Mouse (Mus musculus) adrenal gland, postnatal 36 days (tissue): ENCODE data around the gene Slc9c1. TPM values are rescaled to one million over a fixed set of nuclear protein-coding genes. Genes with fewer than 3 reads are reported as not detected.
A peak's percentile ranks its signal among the peaks of the same experiment; 100 is the strongest.

Experiments used
- DNase-seq, 2 experiments: peaks; one replicate each; pipeline ENCODE4 v3.0.0; 2021; ENCODE audit warnings: mixed read lengths in 1 of 2
- total RNA-seq, 2 experiments: library from RNA; stranded (reverse); gene quantifications; 2 replicates each; pipeline ENCODE4 v1.2.3; 2021

Gene Slc9c1
- total RNA-seq, 2 experiments from 2014 or later, result not detected

- DNase-seq, result no peak
These were observed 90.2 kb downstream of the Slc9c1 start for GRCm38 (mm10) chr16:45625342-45625741.

GRCm38 (mm10) chr16:45629497-45630105 is 94.5 kb downstream of the Slc9c1 start:
- DNase-seq, result no peak

DNA sequence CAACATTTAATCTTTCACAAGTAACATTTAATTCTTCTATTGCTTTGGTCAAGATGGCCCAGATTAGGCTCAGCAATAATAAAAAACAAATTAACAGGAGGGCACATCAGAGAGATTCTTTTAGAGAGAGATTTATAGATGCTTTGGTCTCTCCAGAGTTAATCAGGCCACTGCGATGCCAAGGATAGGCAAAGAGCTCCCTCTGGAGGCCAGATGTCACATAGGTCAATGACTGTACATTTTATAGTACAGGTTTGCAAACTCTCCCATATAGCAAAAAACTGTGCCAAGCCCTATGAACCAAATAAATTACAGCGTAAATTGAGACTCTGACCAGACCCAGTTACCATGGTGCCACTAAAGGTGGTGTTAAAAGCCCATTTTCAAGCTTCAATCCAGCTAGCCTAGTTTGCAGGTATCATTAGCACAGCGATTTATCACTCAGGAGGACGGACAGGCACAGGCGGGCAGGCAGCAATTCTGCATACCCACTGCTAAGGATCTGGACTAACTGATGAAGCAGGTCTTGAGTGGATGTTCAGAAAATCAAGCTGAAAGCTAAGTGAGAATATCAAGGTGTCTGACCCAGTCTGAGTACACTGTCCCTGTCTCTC is 95.3 kb downstream of the Slc9c1 start:
- DNase-seq, result peak; percentile 70 to 78

- DNase-seq, result peak; percentile 30 to 46
These were observed 97.3 kb downstream of the Slc9c1 start for GRCm38 (mm10) chr16:45632420-45632819.

DNA sequence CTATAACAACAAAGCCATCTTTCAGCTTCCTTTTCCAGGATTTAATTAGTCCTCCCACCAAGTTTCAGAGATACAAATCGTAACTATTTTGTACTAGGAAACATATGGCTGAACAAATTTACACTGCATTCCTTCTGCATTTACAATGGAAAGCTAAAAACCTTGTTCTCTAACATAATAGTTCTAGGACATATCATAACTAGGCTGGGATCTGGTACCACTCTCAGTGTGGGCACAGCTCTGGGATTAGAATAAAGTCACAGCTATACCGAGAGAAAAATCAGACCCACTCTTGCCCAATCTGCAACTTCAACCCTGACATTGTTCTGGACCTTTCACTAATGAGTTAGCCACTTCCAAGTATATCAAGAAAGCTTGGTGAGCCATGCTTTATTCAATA is 100.7 kb downstream of the Slc9c1 start:
- DNase-seq, result no peak

- DNase-seq, result no peak
These were observed 105.1 kb downstream of the Slc9c1 start for GRCm38 (mm10) chr16:45640070-45640762.

DNA sequence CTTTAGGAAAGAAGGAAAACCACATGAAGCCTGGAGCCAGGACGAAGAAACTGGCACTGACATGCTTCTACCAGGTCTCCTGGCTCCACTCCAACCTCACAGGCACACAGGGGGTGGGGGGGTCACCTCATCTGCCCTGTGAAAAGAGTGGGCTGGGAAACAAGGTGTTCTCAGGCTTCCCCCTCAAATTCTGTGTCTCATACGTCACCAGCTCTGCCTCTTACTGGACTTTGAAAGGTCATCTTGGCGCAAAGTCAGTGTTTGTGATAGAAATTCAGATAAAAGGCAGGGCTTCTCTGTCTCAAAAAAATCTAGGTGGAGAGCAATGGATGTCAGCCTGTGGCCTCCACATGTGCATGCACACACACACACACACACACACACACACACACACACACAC is 106.2 kb downstream of the Slc9c1 start:
- peak in 1 of 2 experiments; percentile 25 for DNase-seq

- DNase-seq, result no peak
These were observed 108.8 kb downstream of the Slc9c1 start for GRCm38 (mm10) chr16:45643944-45644343.

GRCm38 (mm10) chr16:45644380-45644779 is 109.3 kb downstream of the Slc9c1 start:
- peak; percentile 74 to 78 for DNase-seq

DNA sequence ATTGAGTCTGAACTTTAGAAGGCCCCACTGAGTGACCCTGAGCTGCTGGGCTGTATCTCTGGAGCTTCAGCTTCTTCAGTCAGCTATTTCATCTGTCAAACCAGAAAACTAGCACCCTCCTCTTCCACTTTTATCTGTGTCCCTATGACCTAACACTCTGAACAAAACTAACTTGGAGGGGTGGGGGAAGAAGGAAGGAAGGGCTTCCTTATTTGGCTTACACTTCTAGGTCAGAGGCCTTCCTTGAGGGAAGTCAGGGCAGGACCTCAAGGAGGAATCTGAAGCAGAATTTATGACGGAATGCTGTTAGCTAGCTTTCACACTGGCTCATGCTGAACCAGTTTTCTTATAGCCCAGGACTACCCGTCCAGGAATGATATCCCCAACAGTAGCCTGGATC is 116.4 kb downstream of the Slc9c1 start:
- DNase-seq, result no peak

DNA sequence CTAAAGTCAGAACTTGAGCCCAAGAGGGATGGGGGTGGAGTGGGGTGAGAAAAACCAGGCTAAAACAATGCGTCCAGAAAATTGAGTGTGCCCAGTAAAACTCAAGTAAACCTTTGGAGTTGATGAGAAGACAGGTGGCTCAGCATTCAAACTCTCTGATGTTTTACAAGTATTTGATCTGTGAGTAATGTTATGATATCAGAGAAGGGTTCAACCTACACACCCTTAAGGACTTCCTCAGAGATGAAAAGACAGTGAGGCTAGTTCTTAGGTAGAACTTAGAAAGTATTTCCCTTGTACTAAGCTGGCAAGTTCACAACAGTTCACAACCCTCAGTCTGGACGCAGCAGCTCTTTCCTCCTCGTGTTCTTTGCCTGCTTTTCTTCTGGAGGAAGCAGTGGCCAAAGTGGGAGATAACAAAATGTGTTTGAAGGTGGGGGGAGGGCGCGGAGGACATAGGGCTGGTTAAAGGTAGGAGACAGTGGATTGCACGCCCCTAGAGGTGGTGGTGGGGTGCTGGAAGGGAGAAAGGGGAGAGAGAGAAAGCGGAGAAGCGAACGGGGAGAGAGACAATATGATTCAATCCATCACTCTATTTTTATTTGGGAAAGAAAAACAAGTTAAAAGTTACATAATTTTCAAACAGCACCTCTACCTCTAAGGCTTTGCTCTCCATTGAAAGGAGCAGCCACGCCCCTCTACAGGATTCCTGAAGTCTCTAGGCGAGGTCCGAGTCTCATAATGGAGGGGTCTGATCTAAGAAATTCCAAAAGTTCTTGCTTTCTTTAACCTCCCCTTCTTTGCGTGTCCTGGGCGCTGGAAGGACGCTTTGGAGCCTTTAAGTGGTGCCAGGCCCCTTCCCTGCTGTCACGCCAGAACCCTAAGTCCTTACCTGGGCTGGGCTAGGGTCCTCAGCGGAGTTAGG is 118.2 kb downstream of the Slc9c1 start:
- DNase-seq, result peak in 1 of 2 experiments; percentile 9

GRCm38 (mm10) chr16:45653934-45654332 is 118.8 kb downstream of the Slc9c1 start, which contains the start of gene BC016579:
Gene BC016579, minus strand, starts transcription at chr16:45654068.
- DNase-seq, result peak; percentile 17 to 20

DNA sequence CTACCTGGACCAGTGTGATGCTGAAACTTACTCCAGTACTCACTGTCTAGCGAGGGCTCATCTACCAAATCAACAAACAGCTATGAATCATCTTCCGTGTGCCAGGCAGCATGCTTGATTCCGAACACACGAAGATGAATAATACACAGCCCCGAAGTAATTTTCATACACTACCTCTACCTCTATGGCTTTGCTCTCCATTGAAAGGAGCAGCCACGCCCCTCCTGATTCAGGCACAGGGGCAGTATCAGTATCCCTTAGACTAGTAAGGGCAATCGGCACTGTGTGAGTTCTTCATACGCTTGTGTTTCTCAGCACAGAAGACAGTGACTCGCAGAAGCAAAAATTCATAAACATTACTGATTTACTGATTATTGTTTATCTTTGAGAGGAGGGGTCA is 119.4 kb downstream of the Slc9c1 start:
- no peak for DNase-seq

Other genes starting within 250 kb of the Slc9c1 start
- gene Cd200, start 126.3 kb upstream of the Slc9c1 start, total RNA-seq, result 10 to 100 TPM; 54.4 to 84.0 TPM
- not detected for gene Gm609, start 42.3 kb upstream of the Slc9c1 start, total RNA-seq
- gene Gm17783, start 3.3 kb upstream of the Slc9c1 start, total RNA-seq, result not detected
- gene Gcsam, start 75.1 kb downstream of the Slc9c1 start, total RNA-seq, result under 1 TPM in 1 of 2 experiments, not detected in 1; 0.10 TPM
- under 1 TPM; 0.16 to 0.20 TPM for gene BC016579, start 118.8 kb downstream of the Slc9c1 start, total RNA-seq
- under 1 TPM in 1 of 2 experiments, not detected in 1; 0.13 TPM for gene Tmprss7, start 158.3 kb downstream of the Slc9c1 start, total RNA-seq
- gene Tagln3, start 189.3 kb downstream of the Slc9c1 start, total RNA-seq, result 1 to 10 TPM; 2.7 to 3.0 TPM
- gene Abhd10, start 207.6 kb downstream of the Slc9c1 start, total RNA-seq, result 10 to 100 TPM; 17.0 to 28.8 TPM